9 mouse cellular contexts compared by ENCODE assay signal in genomic region chr11:23047663-23048582, GRCm38 (mm10). TPM values are rescaled to one million over a fixed set of nuclear protein-coding genes. Genes with fewer than 3 reads are reported as not detected.
DNase-seq lines count a peak whose midpoint lies in the region; ATAC-seq and TF ChIP-seq lines count a peak whose summit lies in the region.
"Had no signal": no experiment of that assay in that cellular context is flagged by ENCODE, and none has a peak within 500 bp of the region (broad histone marks: within the 10 kb centered on the region; RNA-seq: fewer than 3 reads in every experiment).

No protein-coding gene starts in this region.

- no peak for DNase-seq in heart, postnatal 4 days
- peak; percentile 3 for DNase-seq in brain, adult 2 months (ENCODE audit: low read depth, low spot score)
- DNase-seq in heart, postnatal 0 days (ENCODE audit: low spot score) = no peak
- DNase-seq in midbrain, embryonic 11.5 days (ENCODE audit: low spot score, missing footprints) = peak; percentile 82
- no peak for DNase-seq in frontal cortex, adult 2 months (ENCODE audit: extremely low spot score in 1 of 2, low spot score in 1 of 2)
- no peak for DNase-seq in cerebellum, postnatal 4 days (ENCODE audit: low spot score in 2 of 2)
- DNase-seq in cerebellum, adult 8-10 months = no peak

- H3K4me1 ChIP-seq in heart, embryonic 11.5 days (ENCODE audit: control insufficient read depth, insufficient read depth, low read length) = peaks cover 4% of the 10 kb centered on the region; the same call in 1 of the 2 replicates
- 0 out of 2 replicates have a peak, but pooled peaks cover 4% of the 10 kb centered on the region for H3K4me1 ChIP-seq in heart, postnatal 0 days (ENCODE audit: control insufficient read depth, insufficient read depth)
- H3K4me1 ChIP-seq in midbrain, embryonic 11.5 days (ENCODE audit: control insufficient read depth, insufficient read depth, low read length) = no peaks in the 10 kb centered on the region

- TF ChIP-seq CTCF in heart, postnatal 0 days (IDR thresholded peaks at IDR 0.05; ENCODE audit: low read depth) = no peak

- no peak overlapping the region for H3K27ac ChIP-seq in heart, embryonic 11.5 days (ENCODE audit: low read depth, low read length)
- no peak overlapping the region for H3K27ac ChIP-seq in heart, postnatal 0 days (ENCODE audit: low read depth)
- H3K27ac ChIP-seq in midbrain, embryonic 11.5 days (ENCODE audit: low read depth, low read length) = no peak overlapping the region

- H3K9ac ChIP-seq in heart, embryonic 11.5 days (ENCODE audit: low read depth, low read length) = no peak overlapping the region
- no peak overlapping the region for H3K9ac ChIP-seq in heart, postnatal 0 days (replicated peaks; ENCODE audit: low read depth, low read length)
- H3K9ac ChIP-seq in midbrain, embryonic 11.5 days (ENCODE audit: low read length) = no peak overlapping the region

- H3K27me3 ChIP-seq in heart, embryonic 11.5 days (ENCODE audit: control insufficient read depth, insufficient read depth, low read length) = 0 out of 2 replicates have a peak, but pooled peaks cover 4% of the 10 kb centered on the region
- peaks cover 6% of the 10 kb centered on the region; the same call in 1 of the 2 replicates for H3K27me3 ChIP-seq in heart, postnatal 0 days (ENCODE audit: control insufficient read depth, insufficient read depth, low read length)
- no peaks in the 10 kb centered on the region for H3K27me3 ChIP-seq in midbrain, embryonic 11.5 days (ENCODE audit: control insufficient read depth, insufficient read depth, low read length)
- H3K27me3 ChIP-seq: CH12.LX had no signal

- H3K4me3 ChIP-seq in heart, embryonic 11.5 days (ENCODE audit: low read depth, low read length) = peak overlapping the region; percentile 19
- H3K4me3 ChIP-seq in heart, postnatal 0 days (ENCODE audit: low read depth, low read length) = no peak overlapping the region
- H3K4me3 ChIP-seq in midbrain, embryonic 11.5 days (ENCODE audit: low read depth, low read length) = no peak overlapping the region

- peak; percentile 52; the same call in 1 of the 2 replicates for ATAC-seq in heart, embryonic 11.5 days (replicated peaks; ENCODE audit: insufficient number of reproducible peaks, low FRiP score, low TSS enrichment)
- no peak for ATAC-seq in heart, postnatal 0 days (ENCODE audit: insufficient read depth, low read depth)
- no peak for ATAC-seq in midbrain, embryonic 11.5 days (ENCODE audit: low FRiP score)

- TF ChIP-seq EP300 in heart, postnatal 0 days (IDR thresholded peaks at IDR 0.05; ENCODE audit: low read depth) = no peak

- H3K9me3 ChIP-seq in heart, embryonic 11.5 days (replicated peaks; ENCODE audit: control insufficient read depth, low read length) = no peaks in the 10 kb centered on the region
- H3K9me3 ChIP-seq in heart, postnatal 0 days (replicated peaks; ENCODE audit: control insufficient read depth, low read length) = no peaks in the 10 kb centered on the region
- no peaks in the 10 kb centered on the region for H3K9me3 ChIP-seq in midbrain, embryonic 11.5 days (ENCODE audit: control insufficient read depth, low read length)

- H3K4me2 ChIP-seq in heart, embryonic 11.5 days = peak overlapping the region; percentile 52
- H3K4me2 ChIP-seq in heart, postnatal 0 days (ENCODE audit: low read depth, low read length) = peak overlapping the region; percentile 37
- H3K4me2 ChIP-seq in midbrain, embryonic 11.5 days = no peak overlapping the region

- WGBS in heart, embryonic 11.5 days (ENCODE audit: insufficient replicate concordance) = 27% methylated on average over 20 of the region's 20 CpGs
- 23% methylated on average over 20 of the region's 20 CpGs for WGBS in heart, postnatal 0 days
- 44% methylated on average over 20 of the region's 20 CpGs for WGBS in midbrain, embryonic 11.5 days

- no peaks in the 10 kb centered on the region for H3K36me3 ChIP-seq in heart, embryonic 11.5 days (ENCODE audit: control insufficient read depth, insufficient read depth, low read length)
- no peaks in the 10 kb centered on the region for H3K36me3 ChIP-seq in heart, postnatal 0 days (replicated peaks; ENCODE audit: control insufficient read depth, insufficient read depth, low read length)
- H3K36me3 ChIP-seq in midbrain, embryonic 11.5 days (ENCODE audit: control insufficient read depth, insufficient read depth, low read length) = no peaks in the 10 kb centered on the region

RNA-seq across cellular contexts. Expression of gene Fam161a, which starts 40.6 kb away (rescaled TPM):
- polyA plus RNA-seq in heart, embryonic 11.5 days (2014; fragmentation: Nextera tagmentation; extraction: Ambion mirVana) = 1.3 and 1.9 TPM in 2 replicates
- 1 to 10 TPM; 1.7 to 2.0 TPM for total RNA-seq in heart, postnatal 4 days (2021)
- 0.34 and 11.4 TPM in 2 replicates for total RNA-seq in heart, postnatal 0 days (2014; rRNA removed; ENCODE audit: low replicate concordance)
- polyA plus RNA-seq in heart, postnatal 0 days (2015; fragmentation: Nextera tagmentation; extraction: Ambion mirVana) = 1.3 and 1.9 TPM in 2 replicates
- polyA plus RNA-seq in midbrain, embryonic 11.5 days (2014; fragmentation: Nextera tagmentation; extraction: Ambion mirVana) = 3.8 and 4.0 TPM in 2 replicates
- polyA plus RNA-seq in frontal cortex, adult 2 months (2012; rRNA removed) = 4.1 and 4.5 TPM in 2 replicates

RNA-seq across cellular contexts. Expression of gene Cct4, which starts 57.6 kb away (rescaled TPM):
- 275 and 277 TPM in 2 replicates for polyA plus RNA-seq in heart, embryonic 11.5 days (2014; fragmentation: Nextera tagmentation; extraction: Ambion mirVana)
- total RNA-seq in heart, postnatal 4 days (2021) = 100 to 1,000 TPM; 150 to 156 TPM
- total RNA-seq in heart, postnatal 0 days (2014; rRNA removed; ENCODE audit: low replicate concordance) = 135 and 153 TPM in 2 replicates
- polyA plus RNA-seq in heart, postnatal 0 days (2015; fragmentation: Nextera tagmentation; extraction: Ambion mirVana) = 154 and 160 TPM in 2 replicates
- polyA plus RNA-seq in midbrain, embryonic 11.5 days (2014; fragmentation: Nextera tagmentation; extraction: Ambion mirVana) = 448 and 476 TPM in 2 replicates
- 63.7 and 77.8 TPM in 2 replicates for polyA plus RNA-seq in frontal cortex, adult 2 months (2012; rRNA removed)

Comparison
In these comparisons a context has a peak if more than half of its experiments do, and no peak if none do; other contexts are left out.
1. DNase-seq: peak in brain, adult 2 months (single experiment) and midbrain, embryonic 11.5 days (single experiment); none in heart, postnatal 4 days (single experiment), heart, postnatal 0 days (single experiment), frontal cortex, adult 2 months (0 of 2), cerebellum, postnatal 4 days (0 of 2) and cerebellum, adult 8-10 months (single experiment).